Mouse (Mus musculus): Measurements from ENCODE around the gene Tbc1d22a.
"Not testable (repeated sequence)": the region's sequence is repeated elsewhere in the genome, so short reads cannot be mapped to it uniquely, and the experiment has no call there.

The Tbc1d22a gene

DNA sequence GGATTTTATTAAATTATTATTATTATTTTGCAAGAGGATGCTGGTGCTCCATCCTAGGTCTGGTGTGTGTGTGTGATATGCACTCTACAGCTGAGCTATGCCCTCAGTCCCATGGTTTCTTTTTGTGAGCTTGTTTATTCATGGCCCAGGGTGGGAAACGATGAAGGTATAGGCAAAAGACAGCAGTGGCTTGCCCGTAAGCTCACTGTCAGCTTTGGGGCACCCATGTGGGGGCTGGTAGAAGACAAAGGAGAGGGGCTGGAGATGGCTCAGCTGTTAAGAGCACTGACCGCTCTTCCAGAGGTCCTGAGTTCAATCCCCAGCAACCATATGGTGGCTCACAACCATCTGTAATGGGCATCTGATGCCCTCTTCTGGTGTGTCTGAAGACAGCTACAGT is 32.9 kb upstream of the Tbc1d22a start:
- DNase-seq (ENCODE audit: low spot score) = not testable (repeated sequence)

- no peak for DNase-seq (ENCODE audit: low spot score)
Measured at GRCm38 (mm10) chr15:86181941-86182439, 32.3 kb upstream of the Tbc1d22a start.

DNA sequence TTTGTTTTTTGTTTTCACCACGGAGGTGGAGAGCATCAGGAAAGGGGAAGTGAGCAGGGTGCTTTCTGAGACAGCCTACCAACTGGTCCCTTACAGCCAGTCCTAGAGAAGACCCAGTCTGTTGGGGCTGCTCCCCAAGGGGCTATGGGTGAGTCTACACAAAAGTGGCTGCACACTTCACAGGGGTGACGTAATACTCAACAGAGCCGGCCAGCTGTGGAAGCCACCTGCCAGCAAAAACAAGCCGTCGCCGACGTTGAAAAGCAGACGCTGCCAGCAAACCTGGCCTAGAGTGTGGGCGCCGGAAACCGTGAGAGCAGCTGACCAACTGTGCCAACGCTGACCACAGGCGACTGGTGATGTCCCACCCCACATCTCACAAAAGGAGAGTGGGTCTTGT is 31.6 kb upstream of the Tbc1d22a start:
- DNase-seq (ENCODE audit: low spot score) = no peak

- no peak for DNase-seq (ENCODE audit: low spot score)
Measured at GRCm38 (mm10) chr15:86183484-86183883, 30.8 kb upstream of the Tbc1d22a start.

- DNase-seq (ENCODE audit: low spot score) = no peak
Measured at GRCm38 (mm10) chr15:86184071-86184470, 30.2 kb upstream of the Tbc1d22a start.

DNA sequence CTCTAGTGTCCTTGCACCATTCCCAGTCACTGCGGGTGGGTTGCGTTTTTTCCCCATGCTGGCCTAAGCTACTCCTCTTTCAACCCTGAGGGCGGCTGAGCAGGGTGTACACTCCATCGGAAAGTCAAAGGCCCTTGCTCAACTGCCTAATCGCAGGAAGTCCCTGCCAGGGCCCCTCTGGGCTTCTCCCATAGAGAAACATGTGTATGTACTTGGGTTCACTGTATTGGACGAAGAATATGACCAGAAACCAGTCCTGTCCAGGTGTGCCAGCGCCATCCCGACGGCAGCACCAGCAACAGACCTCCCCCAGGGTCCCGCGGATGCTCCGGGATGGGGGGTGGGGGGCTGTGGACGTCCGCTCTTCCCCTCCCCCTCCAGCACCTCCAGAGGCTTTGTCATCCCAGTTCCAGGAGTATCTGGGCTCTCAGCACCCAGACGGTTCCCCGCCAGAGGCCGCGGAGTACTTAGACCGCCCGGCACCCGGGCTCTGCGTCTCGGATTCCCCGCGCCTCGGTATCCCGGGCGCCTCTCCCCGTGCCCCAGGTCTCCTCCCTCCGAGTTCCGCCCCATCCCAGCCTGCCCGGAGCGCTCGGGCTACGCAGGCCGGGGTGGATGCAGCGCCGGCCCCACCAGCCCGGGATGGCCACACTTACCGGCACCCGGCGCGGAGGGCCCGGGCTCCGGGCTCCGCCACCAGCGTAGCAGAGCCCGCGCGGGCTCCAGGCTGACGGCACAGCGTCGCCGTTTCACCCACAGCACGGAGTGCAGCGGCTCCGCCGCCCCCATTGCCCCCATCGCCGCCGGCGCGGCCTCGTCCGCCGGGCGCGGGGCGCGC is 29.2 kb upstream of the Tbc1d22a start:
- DNase-seq (ENCODE audit: low spot score) = no peak

DNA sequence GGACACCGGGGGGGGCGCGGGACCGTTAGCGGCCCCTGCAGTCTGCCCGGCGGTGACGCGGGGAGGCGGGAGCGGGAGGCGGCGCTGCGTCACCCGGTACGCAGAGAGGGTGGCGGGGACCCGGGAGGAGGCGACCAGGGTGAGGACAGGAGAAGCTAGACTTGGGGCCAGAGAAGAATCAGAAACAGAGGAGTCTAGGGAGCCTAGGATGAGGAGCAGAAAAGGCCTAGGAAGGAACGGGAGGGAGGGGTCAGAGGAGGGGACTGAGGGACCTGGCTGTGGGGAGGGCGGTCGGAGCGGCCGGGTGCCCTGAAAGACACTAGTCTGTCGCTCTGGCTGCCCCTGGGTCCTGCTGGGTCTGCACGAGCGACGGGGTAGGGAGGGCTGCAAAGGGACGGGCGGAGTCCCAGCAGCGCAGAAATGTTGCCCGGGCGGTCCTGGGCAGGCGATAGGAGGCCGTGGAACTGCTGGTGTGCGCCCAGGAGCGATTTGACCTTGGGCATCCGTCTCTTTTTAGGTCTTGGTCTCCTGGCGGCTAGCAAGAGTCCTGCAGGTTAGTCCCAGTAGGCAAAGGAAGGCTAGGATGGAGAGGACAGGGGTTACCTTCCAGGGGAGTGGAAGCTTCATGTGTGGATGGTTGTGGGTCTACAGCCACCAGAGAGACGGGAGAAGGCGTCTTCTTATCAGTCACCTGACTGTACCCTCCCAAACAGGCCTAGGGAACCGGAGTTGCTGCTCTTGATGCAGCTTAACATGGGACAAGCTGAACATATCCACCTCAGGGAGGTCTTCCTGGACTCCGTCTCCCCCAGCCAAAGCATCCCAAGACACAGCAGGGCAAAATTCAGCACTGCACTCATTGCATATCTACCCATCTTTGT is 28.3 kb upstream of the Tbc1d22a start, which contains the start of gene Cerk:
TSS of gene Cerk (minus strand) at position 453 of the 881 bp plus-strand sequence.
- peak; percentile 65 for DNase-seq (ENCODE audit: low spot score)

DNA sequence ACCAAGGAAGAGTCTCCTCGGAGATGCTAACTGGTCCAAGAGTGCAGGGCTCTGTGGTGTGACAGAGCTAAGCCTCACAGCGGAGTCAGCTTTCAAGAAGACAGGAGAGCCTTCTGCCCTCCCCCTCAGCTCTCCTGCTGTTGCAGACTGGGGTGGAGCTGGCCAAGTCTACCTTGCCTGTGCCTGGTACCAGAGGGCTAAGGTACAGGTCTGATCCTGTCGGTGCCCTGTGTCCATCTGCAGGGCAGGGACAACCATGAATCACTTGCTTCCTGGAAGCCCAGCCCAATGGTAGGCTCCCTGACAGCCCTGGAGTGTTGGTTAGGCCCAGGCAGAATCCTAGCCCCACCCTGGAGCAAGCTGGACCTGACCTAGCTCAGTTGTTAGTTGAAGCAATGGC is 27.6 kb upstream of the Tbc1d22a start:
- no peak for DNase-seq (ENCODE audit: low spot score)

GRCm38 (mm10) chr15:86188186-86188585 is 26.1 kb upstream of the Tbc1d22a start:
- DNase-seq (ENCODE audit: low spot score) = no peak

DNA sequence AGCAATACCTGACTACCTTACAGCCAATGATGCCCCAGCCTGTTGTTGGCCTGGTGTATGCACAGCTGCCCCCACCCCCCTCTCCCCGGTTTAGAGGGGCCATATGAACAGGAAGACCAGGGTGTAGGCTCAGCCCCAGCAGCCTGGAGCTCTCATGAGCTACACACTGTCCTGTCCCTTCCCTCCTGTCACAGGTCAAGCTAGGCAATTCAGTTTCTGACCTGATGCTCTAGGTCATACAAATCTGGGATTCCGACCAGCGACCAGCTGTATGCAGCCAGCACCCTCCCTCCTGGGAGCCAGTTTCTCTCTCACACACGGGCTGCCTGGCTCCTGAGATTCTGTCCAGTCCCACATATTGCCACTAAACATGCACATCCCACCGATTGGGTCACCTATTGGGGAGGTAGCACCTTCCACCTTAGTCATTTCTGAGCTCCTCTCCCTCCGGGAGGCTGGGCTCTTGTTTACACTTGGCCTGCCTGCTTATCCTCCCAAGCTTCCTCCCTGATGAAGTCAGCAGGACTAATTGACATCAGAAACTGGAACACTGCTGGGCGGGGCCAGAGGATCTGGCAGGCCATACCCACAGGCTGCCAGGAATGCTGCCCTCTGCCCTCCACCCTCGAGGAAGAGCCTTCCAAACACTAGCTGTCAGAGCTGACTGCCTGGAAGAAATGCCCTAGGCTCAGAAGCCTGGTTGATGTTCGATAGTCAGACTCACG is 25.4 kb upstream of the Tbc1d22a start:
- DNase-seq (ENCODE audit: low spot score) = peak; percentile 75

- no peak for DNase-seq (ENCODE audit: low spot score)
Measured at GRCm38 (mm10) chr15:86190387-86190786, 23.9 kb upstream of the Tbc1d22a start.

DNA sequence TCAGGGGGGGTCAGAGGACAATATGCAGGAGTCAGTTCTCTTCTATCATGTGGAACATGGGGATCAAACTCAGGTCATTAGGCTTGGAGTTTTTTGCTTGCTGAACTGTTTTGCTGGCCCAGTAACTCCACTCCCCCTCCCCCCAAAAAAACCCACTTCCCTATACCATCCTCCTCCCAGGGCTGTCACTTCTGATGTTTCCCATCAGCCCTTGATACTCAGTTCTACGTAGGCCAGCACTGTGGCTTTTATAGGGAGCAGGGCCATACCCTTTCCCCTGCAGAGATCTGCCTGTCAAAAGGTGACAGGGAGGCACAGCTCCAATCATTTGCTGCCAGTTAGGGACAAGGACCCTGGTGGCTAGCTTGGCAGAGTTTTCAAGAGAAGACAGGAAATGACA is 22.8 kb upstream of the Tbc1d22a start:
- no peak for DNase-seq (ENCODE audit: low spot score)

- DNase-seq (ENCODE audit: low spot score) = no peak
Measured at GRCm38 (mm10) chr15:86191933-86192332, 22.3 kb upstream of the Tbc1d22a start.

GRCm38 (mm10) chr15:86194676-86195453 is 19.4 kb upstream of the Tbc1d22a start:
- not testable (repeated sequence) for DNase-seq (ENCODE audit: low spot score)

DNA sequence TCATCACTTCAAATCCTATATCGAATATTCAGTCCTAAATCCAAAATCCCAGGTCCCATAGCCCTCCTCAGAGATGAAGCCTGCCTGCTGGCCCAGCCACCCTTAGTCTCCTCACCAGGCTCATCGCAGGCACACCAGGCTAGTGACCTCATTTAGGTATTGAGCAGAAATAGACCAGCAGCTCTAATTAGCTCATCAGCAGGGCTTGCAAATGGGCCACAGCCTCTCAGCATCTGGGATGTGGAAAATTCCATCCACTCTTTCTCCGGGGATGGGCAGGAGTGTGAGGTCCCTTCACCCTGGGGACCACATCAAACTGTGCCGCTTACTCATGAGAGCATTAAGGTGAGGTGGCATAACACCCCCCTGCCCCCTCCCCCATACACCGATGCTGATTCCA is 15.2 kb upstream of the Tbc1d22a start:
- no peak for DNase-seq (ENCODE audit: low spot score)

- DNase-seq (ENCODE audit: low spot score) = no peak
Measured at GRCm38 (mm10) chr15:86199482-86199881, 14.8 kb upstream of the Tbc1d22a start.

DNA sequence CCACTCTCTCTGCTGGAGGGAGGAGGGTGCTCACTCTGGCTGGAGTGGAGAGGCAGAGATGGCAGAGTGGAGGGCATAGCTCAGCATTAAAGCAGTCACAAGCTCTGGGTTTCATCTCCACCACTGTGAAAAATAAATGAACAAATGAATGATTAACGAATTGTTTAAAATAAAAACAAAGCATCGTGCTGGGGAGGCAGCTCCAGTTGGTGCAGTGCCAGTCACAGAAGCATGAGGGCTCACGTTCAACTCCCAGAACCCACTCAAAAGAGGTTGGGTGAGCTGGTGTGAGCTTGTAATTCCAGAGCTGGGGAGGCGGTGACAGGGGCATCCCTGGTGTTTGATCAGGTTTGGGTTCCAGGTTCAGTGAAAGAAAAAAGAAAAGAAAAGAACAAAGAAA is 14.1 kb upstream of the Tbc1d22a start:
- no peak for DNase-seq (ENCODE audit: low spot score)

GRCm38 (mm10) chr15:86201095-86201494 is 13.2 kb upstream of the Tbc1d22a start:
- DNase-seq (ENCODE audit: low spot score) = no peak

DNA sequence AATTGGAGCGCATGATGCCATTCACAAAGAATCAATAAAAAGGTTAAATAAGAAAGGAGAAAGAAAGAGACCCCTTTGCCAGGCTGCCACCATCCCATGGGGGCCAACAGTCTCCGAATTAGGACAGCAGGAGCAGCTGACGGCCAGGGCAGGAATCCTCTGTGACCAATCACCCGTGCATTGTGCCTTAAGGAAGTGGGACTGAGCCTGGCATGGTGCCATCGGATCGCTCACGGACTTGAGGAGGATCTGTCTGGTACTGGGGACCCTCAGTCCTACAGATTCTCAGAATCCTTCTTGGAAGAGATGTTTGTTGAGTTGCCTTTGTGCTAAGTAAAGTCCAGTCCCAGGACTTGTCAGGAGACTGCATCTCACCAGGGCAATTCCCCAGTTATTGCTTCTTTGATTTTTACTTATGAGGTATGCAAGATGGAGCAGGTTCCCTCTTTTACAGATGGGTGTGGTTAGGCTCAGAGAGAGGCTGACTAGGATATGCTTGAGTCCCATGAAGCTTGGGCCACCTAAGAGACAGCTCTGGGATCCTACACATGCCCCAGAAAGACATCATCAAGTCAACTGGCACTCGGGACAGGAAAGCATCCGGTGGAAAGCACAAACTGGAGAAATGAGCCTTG is 12.4 kb upstream of the Tbc1d22a start:
- no peak for DNase-seq (ENCODE audit: low spot score)

DNA sequence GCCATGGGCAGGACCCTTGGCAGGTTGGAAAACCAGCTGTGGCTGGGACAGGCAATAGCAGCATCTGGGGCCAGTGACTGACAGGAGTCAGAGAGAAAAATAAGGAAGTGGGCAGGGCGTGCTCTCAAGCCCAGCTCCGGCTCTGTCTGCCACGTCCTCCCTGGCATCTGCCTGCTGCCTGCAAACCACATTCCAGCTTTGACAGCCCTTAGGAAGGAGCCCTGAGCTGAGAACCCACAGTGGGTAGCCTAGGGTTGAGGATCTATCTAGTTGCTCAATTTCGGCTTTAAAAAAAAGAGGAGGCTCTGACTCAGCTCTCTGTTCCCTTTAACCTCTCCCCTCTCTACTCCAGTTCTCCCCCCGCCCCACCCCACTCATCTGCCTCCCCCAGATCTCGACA is 11.6 kb upstream of the Tbc1d22a start:
- no peak for DNase-seq (ENCODE audit: low spot score)

GRCm38 (mm10) chr15:86203292-86203793 is 10.9 kb upstream of the Tbc1d22a start:
- DNase-seq (ENCODE audit: low spot score) = no peak
